ENCODE assay signal across 10 mouse cellular contexts in genomic region chr7:142509518-142509917, GRCm38 (mm10). TPM values are rescaled to one million over a fixed set of nuclear protein-coding genes. Genes with fewer than 3 reads are reported as not detected.
DNase-seq lines count a peak whose midpoint lies in the region; ATAC-seq lines count a peak whose summit lies in the region.
"Had no signal": no experiment of that assay in that cellular context is flagged by ENCODE, and none has a peak within 500 bp of the region (broad histone marks: within the 10 kb centered on the region; RNA-seq: fewer than 3 reads in every experiment).

No protein-coding gene starts in this region.

- 0 out of 2 replicates have a peak overlapping the region, but pooled peaks have one; percentile 76 for H3K27ac ChIP-seq in heart, embryonic 11.5 days (ENCODE audit: low read depth, low read length)
- peak overlapping the region; percentile 56 for H3K27ac ChIP-seq in hindbrain, embryonic 13.5 days
- H3K27ac ChIP-seq in midbrain, embryonic 14.5 days (replicated peaks; ENCODE audit: low read depth, low read length), result peak overlapping the region; percentile 37; the same call in 1 of the 2 replicates
- H3K27ac ChIP-seq: liver, embryonic 15.5 days had no signal

- no peaks in the 10 kb centered on the region for H3K9me3 ChIP-seq in heart, embryonic 11.5 days (replicated peaks; ENCODE audit: control insufficient read depth, low read length)
- no peaks in the 10 kb centered on the region for H3K9me3 ChIP-seq in hindbrain, embryonic 13.5 days
- no peaks in the 10 kb centered on the region for H3K9me3 ChIP-seq in midbrain, embryonic 14.5 days (ENCODE audit: control insufficient read depth, low read length)
- H3K9me3 ChIP-seq: liver, embryonic 15.5 days had no signal

- DNase-seq in heart, adult 11 months, result no peak
- peak; percentile 75 for DNase-seq in embryo, embryonic 10 days (ENCODE audit: low spot score)
- DNase-seq in midbrain, embryonic 14.5 days, result peak; percentile 20
- no peak for DNase-seq in cerebellum, adult 8-10 months
- no peak for DNase-seq in adrenal gland, postnatal 36 days
- no peak for DNase-seq in left cerebral cortex, postnatal 36 days (ENCODE audit: low spot score in 2 of 2)
- DNase-seq: cerebellum, adult 9-10 months had no signal

- no peak overlapping the region for H3K9ac ChIP-seq in heart, embryonic 11.5 days (ENCODE audit: low read depth, low read length)
- no peak overlapping the region for H3K9ac ChIP-seq in hindbrain, embryonic 13.5 days
- no peak overlapping the region for H3K9ac ChIP-seq in midbrain, embryonic 14.5 days (replicated peaks; ENCODE audit: low read length)
- H3K9ac ChIP-seq: liver, embryonic 15.5 days had no signal

- H3K4me2 ChIP-seq in heart, embryonic 11.5 days, result no peak overlapping the region
- no peak overlapping the region for H3K4me2 ChIP-seq in hindbrain, embryonic 13.5 days
- H3K4me2 ChIP-seq in midbrain, embryonic 14.5 days (ENCODE audit: low read length), result no peak overlapping the region
- H3K4me2 ChIP-seq: liver, embryonic 15.5 days had no signal

- ATAC-seq in heart, embryonic 11.5 days (replicated peaks; ENCODE audit: insufficient number of reproducible peaks, low FRiP score, low TSS enrichment), result no peak
- ATAC-seq in hindbrain, embryonic 13.5 days (ENCODE audit: low FRiP score), result no peak
- ATAC-seq in midbrain, embryonic 14.5 days (ENCODE audit: low FRiP score, low TSS enrichment), result no peak

- H3K4me1 ChIP-seq in heart, embryonic 11.5 days (ENCODE audit: control insufficient read depth, insufficient read depth, low read length), result peaks cover 29% of the 10 kb centered on the region
- peaks cover 30% of the 10 kb centered on the region for H3K4me1 ChIP-seq in hindbrain, embryonic 13.5 days (replicated peaks)
- peaks cover 21% of the 10 kb centered on the region for H3K4me1 ChIP-seq in midbrain, embryonic 14.5 days (ENCODE audit: control insufficient read depth, insufficient read depth, low read length)

- 39% methylated on average over 14 of the region's 14 CpGs for WGBS in heart, embryonic 11.5 days (ENCODE audit: insufficient replicate concordance)
- WGBS in hindbrain, embryonic 13.5 days, result 23% methylated on average over 14 of the region's 14 CpGs
- WGBS in midbrain, embryonic 14.5 days, result 43% methylated on average over 14 of the region's 14 CpGs

- intact Hi-C loops in left cerebral cortex, postnatal 36 days (cut with DNase I), result no loop called here

- H3K36me3 ChIP-seq in heart, embryonic 11.5 days (ENCODE audit: control insufficient read depth, insufficient read depth, low read length), result no peaks in the 10 kb centered on the region
- H3K36me3 ChIP-seq in hindbrain, embryonic 13.5 days, result no peaks in the 10 kb centered on the region
- no peaks in the 10 kb centered on the region for H3K36me3 ChIP-seq in midbrain, embryonic 14.5 days (ENCODE audit: control insufficient read depth, insufficient read depth, low read length)
- H3K36me3 ChIP-seq: liver, embryonic 15.5 days had no signal

- H3K27me3 ChIP-seq in heart, embryonic 11.5 days (ENCODE audit: control insufficient read depth, insufficient read depth, low read length), result no peaks in the 10 kb centered on the region
- peaks cover 7% of the 10 kb centered on the region; the same call in 1 of the 2 replicates for H3K27me3 ChIP-seq in hindbrain, embryonic 13.5 days
- no peaks in the 10 kb centered on the region for H3K27me3 ChIP-seq in midbrain, embryonic 14.5 days (ENCODE audit: control insufficient read depth, insufficient read depth, low read length)

- H3K4me3 ChIP-seq in heart, embryonic 11.5 days (ENCODE audit: low read depth, low read length), result no peak overlapping the region
- no peak overlapping the region for H3K4me3 ChIP-seq in hindbrain, embryonic 13.5 days
- no peak overlapping the region for H3K4me3 ChIP-seq in midbrain, embryonic 14.5 days (replicated peaks; ENCODE audit: low read depth, low read length)
- H3K4me3 ChIP-seq: liver, embryonic 15.5 days had no signal

RNA-seq across cellular contexts. Expression of gene Tnnt3, which starts 10.9 kb away (rescaled TPM):
- 16.0 and 16.3 TPM in 2 replicates for polyA plus RNA-seq in heart, embryonic 11.5 days (2014; fragmentation: Nextera tagmentation; extraction: Ambion mirVana)
- 1.1 and 2.5 TPM in 2 replicates for polyA plus RNA-seq in hindbrain, embryonic 13.5 days (2015; fragmentation: Nextera tagmentation; extraction: Ambion mirVana)
- polyA plus RNA-seq in midbrain, embryonic 14.5 days (2014; fragmentation: Nextera tagmentation; extraction: Ambion mirVana), result 1.1 TPM in 1 of 2 replicates, not detected in the other
- 1 to 10 TPM in 1 of 2 experiments, under 1 TPM in 1; 0.40 to 1.2 TPM for total RNA-seq in adrenal gland, postnatal 36 days (2021)
- not detected for total RNA-seq in left cerebral cortex, postnatal 36 days (2021)

RNA-seq across cellular contexts. Expression of gene Mrpl23, which starts 23.0 kb away (rescaled TPM):
- polyA plus RNA-seq in heart, embryonic 11.5 days (2014; fragmentation: Nextera tagmentation; extraction: Ambion mirVana), result 15.4 and 19.3 TPM in 2 replicates
- 16.9 and 19.5 TPM in 2 replicates for polyA plus RNA-seq in hindbrain, embryonic 13.5 days (2015; fragmentation: Nextera tagmentation; extraction: Ambion mirVana)
- polyA plus RNA-seq in midbrain, embryonic 14.5 days (2014; fragmentation: Nextera tagmentation; extraction: Ambion mirVana), result 11.9 and 23.9 TPM in 2 replicates
- total RNA-seq in adrenal gland, postnatal 36 days (2021), result 1 to 10 TPM; 6.2 to 8.1 TPM
- total RNA-seq in left cerebral cortex, postnatal 36 days (2021), result 1 to 10 TPM; 2.9 to 6.0 TPM

RNA-seq across cellular contexts. Expression of gene Lsp1, which starts 48.9 kb away (rescaled TPM):
- polyA plus RNA-seq in heart, embryonic 11.5 days (2014; fragmentation: Nextera tagmentation; extraction: Ambion mirVana), result 31.4 and 32.1 TPM in 2 replicates
- 5.1 and 6.8 TPM in 2 replicates for polyA plus RNA-seq in hindbrain, embryonic 13.5 days (2015; fragmentation: Nextera tagmentation; extraction: Ambion mirVana)
- 2.7 and 8.0 TPM in 2 replicates for polyA plus RNA-seq in midbrain, embryonic 14.5 days (2014; fragmentation: Nextera tagmentation; extraction: Ambion mirVana)
- total RNA-seq in adrenal gland, postnatal 36 days (2021), result 10 to 100 TPM; 16.8 to 23.1 TPM
- 1 to 10 TPM; 8.1 to 8.7 TPM for total RNA-seq in left cerebral cortex, postnatal 36 days (2021)

Comparison
In these comparisons a context has a peak if more than half of its experiments do, and no peak if none do; other contexts are left out.
1. DNase-seq: peak in embryo, embryonic 10 days (single experiment) and midbrain, embryonic 14.5 days (single experiment); none in heart, adult 11 months (single experiment), cerebellum, adult 8-10 months (single experiment), adrenal gland, postnatal 36 days (0 of 2) and left cerebral cortex, postnatal 36 days (0 of 2).
2. Peak in every context shown above with its lines, with median percentiles within 50 percentile points of each other: H3K27ac ChIP-seq.